8 mouse cellular contexts compared by ENCODE assay signal in genomic region chr17:37250544-37250943, GRCm38 (mm10). TPM values are rescaled to one million over a fixed set of nuclear protein-coding genes. Genes with fewer than 3 reads are reported as not detected.
DNase-seq lines count a peak whose midpoint lies in the region; ATAC-seq and TF ChIP-seq lines count a peak whose summit lies in the region.

No protein-coding gene starts in this region.

- H3K27ac ChIP-seq in kidney, postnatal 0 days = no peak overlapping the region
- H3K27ac ChIP-seq in liver, embryonic 14.5 days = no peak overlapping the region
- H3K27ac ChIP-seq in midbrain, embryonic 11.5 days (ENCODE audit: low read depth, low read length) = no peak overlapping the region

- H3K4me3 ChIP-seq in kidney, postnatal 0 days (replicated peaks; ENCODE audit: low read depth, low read length) = no peak overlapping the region
- no peak overlapping the region for H3K4me3 ChIP-seq in liver, embryonic 14.5 days (ENCODE audit: insufficient read depth in 1 of 2, low read depth in 2 of 2, low read length in 2 of 2)
- H3K4me3 ChIP-seq in midbrain, embryonic 11.5 days (ENCODE audit: low read depth, low read length) = no peak overlapping the region

- no peaks in the 10 kb centered on the region for H3K27me3 ChIP-seq in kidney, postnatal 0 days (ENCODE audit: insufficient read depth, low read length)
- no peaks in the 10 kb centered on the region for H3K27me3 ChIP-seq in liver, embryonic 14.5 days (ENCODE audit: control insufficient read depth, insufficient read depth, low read length)
- no peaks in the 10 kb centered on the region for H3K27me3 ChIP-seq in midbrain, embryonic 11.5 days (ENCODE audit: control insufficient read depth, insufficient read depth, low read length)

- no peak overlapping the region for H3K4me2 ChIP-seq in kidney, postnatal 0 days (ENCODE audit: low read length)
- no peak overlapping the region for H3K4me2 ChIP-seq in liver, embryonic 14.5 days (ENCODE audit: low read depth)
- no peak overlapping the region for H3K4me2 ChIP-seq in midbrain, embryonic 11.5 days

- no peak for TF ChIP-seq EP300 in liver, embryonic 14.5 days (IDR thresholded peaks at IDR 0.05; ENCODE audit: low read depth)

- no peak for DNase-seq in kidney, postnatal 0 days (ENCODE audit: low spot score)
- no peak for DNase-seq in kidney, adult 11 months
- peak; percentile 77 for DNase-seq in CD4-positive, CD25-positive, alpha-beta regulatory T cell, adult 2 months (ENCODE audit: low read depth, low spot score)
- DNase-seq in ZHBTc4 (ENCODE audit: low read depth, low spot score) = peak; percentile 56
- DNase-seq in liver, embryonic 14.5 days (ENCODE audit: low read depth in 3 of 3, low spot score in 3 of 3) = no peak
- no peak for DNase-seq in midbrain, embryonic 11.5 days (ENCODE audit: low spot score, missing footprints)
- DNase-seq in cerebellum, adult 11 months = no peak

- H3K9ac ChIP-seq in kidney, postnatal 0 days (ENCODE audit: low read depth, low read length) = no peak overlapping the region
- no peak overlapping the region for H3K9ac ChIP-seq in liver, embryonic 14.5 days (replicated peaks)
- no peak overlapping the region for H3K9ac ChIP-seq in midbrain, embryonic 11.5 days (ENCODE audit: low read length)

- WGBS in kidney, postnatal 0 days = 11% methylated on average over 1 of the region's 1 CpGs
- 10% methylated on average over 1 of the region's 1 CpGs for WGBS in liver, embryonic 14.5 days (ENCODE audit: insufficient replicate concordance)
- 14% methylated on average over 1 of the region's 1 CpGs for WGBS in midbrain, embryonic 11.5 days

- peak; percentile 56 for TF ChIP-seq CTCF in kidney, postnatal 0 days (IDR thresholded peaks at IDR 0.05; ENCODE audit: low read depth)
- peak; percentile 56 for TF ChIP-seq CTCF in liver, embryonic 14.5 days (IDR thresholded peaks at IDR 0.05; ENCODE audit: low read depth)

- H3K36me3 ChIP-seq in kidney, postnatal 0 days (ENCODE audit: insufficient read depth, low read length) = no peaks in the 10 kb centered on the region
- H3K36me3 ChIP-seq in liver, embryonic 14.5 days (replicated peaks; ENCODE audit: control insufficient read depth, insufficient read depth, low read depth) = no peaks in the 10 kb centered on the region
- H3K36me3 ChIP-seq in midbrain, embryonic 11.5 days (ENCODE audit: control insufficient read depth, insufficient read depth, low read length) = no peaks in the 10 kb centered on the region

- H3K4me1 ChIP-seq in kidney, postnatal 0 days (replicated peaks; ENCODE audit: insufficient read depth, low read length) = no peaks in the 10 kb centered on the region
- H3K4me1 ChIP-seq in liver, embryonic 14.5 days (replicated peaks; ENCODE audit: control insufficient read depth in 2 of 2, insufficient read depth in 2 of 2, low read length in 1 of 2) = no peaks in the 10 kb centered on the region
- no peaks in the 10 kb centered on the region for H3K4me1 ChIP-seq in midbrain, embryonic 11.5 days (ENCODE audit: control insufficient read depth, insufficient read depth, low read length)

- H3K9me3 ChIP-seq in kidney, postnatal 0 days (replicated peaks; ENCODE audit: low read length) = no peaks in the 10 kb centered on the region
- no peaks in the 10 kb centered on the region for H3K9me3 ChIP-seq in liver, embryonic 14.5 days (ENCODE audit: control insufficient read depth, low read length)
- H3K9me3 ChIP-seq in midbrain, embryonic 11.5 days (ENCODE audit: control insufficient read depth, low read length) = no peaks in the 10 kb centered on the region

- ATAC-seq in kidney, postnatal 0 days (replicated peaks; ENCODE audit: low FRiP score, low read depth) = no peak
- ATAC-seq in liver, embryonic 14.5 days (ENCODE audit: insufficient read depth) = no peak
- no peak for ATAC-seq in midbrain, embryonic 11.5 days (ENCODE audit: low FRiP score)
- ATAC-seq in cerebellum, adult (ENCODE audit: insufficient number of reproducible peaks, low FRiP score, low TSS enrichment) = no peak

RNA-seq across cellular contexts. Expression of gene Olfr98, which starts 13.0 kb away (rescaled TPM):
- not detected in 2 replicates for polyA plus RNA-seq in kidney, postnatal 0 days (2015; fragmentation: Nextera tagmentation; extraction: Ambion mirVana)
- not detected in 2 replicates for polyA plus RNA-seq in liver, embryonic 14.5 days (2012; rRNA removed)
- polyA plus RNA-seq in liver, embryonic 14.5 days (2014; fragmentation: Nextera tagmentation; extraction: Ambion mirVana) = not detected in 2 replicates
- polyA plus RNA-seq in midbrain, embryonic 11.5 days (2014; fragmentation: Nextera tagmentation; extraction: Ambion mirVana) = not detected in 2 replicates

RNA-seq across cellular contexts. Expression of gene Olfr97, which starts 13.4 kb away (rescaled TPM):
- not detected in 2 replicates for polyA plus RNA-seq in kidney, postnatal 0 days (2015; fragmentation: Nextera tagmentation; extraction: Ambion mirVana)
- not detected in 2 replicates for polyA plus RNA-seq in liver, embryonic 14.5 days (2012; rRNA removed)
- not detected in 2 replicates for polyA plus RNA-seq in liver, embryonic 14.5 days (2014; fragmentation: Nextera tagmentation; extraction: Ambion mirVana)
- not detected in 2 replicates for polyA plus RNA-seq in midbrain, embryonic 11.5 days (2014; fragmentation: Nextera tagmentation; extraction: Ambion mirVana)

RNA-seq across cellular contexts. Expression of gene H2-M3, which starts 19.5 kb away (rescaled TPM):
- 2.3 and 2.8 TPM in 2 replicates for polyA plus RNA-seq in kidney, postnatal 0 days (2015; fragmentation: Nextera tagmentation; extraction: Ambion mirVana)
- polyA plus RNA-seq in liver, embryonic 14.5 days (2012; rRNA removed) = 0.67 and 0.76 TPM in 2 replicates
- 1.3 and 1.5 TPM in 2 replicates for polyA plus RNA-seq in liver, embryonic 14.5 days (2014; fragmentation: Nextera tagmentation; extraction: Ambion mirVana)
- polyA plus RNA-seq in midbrain, embryonic 11.5 days (2014; fragmentation: Nextera tagmentation; extraction: Ambion mirVana) = 1.4 and 1.8 TPM in 2 replicates

RNA-seq across cellular contexts. Expression of gene Olfr96, which starts 30.6 kb away (rescaled TPM):
- not detected in 2 replicates for polyA plus RNA-seq in kidney, postnatal 0 days (2015; fragmentation: Nextera tagmentation; extraction: Ambion mirVana)
- polyA plus RNA-seq in liver, embryonic 14.5 days (2012; rRNA removed) = not detected in 2 replicates
- not detected in 2 replicates for polyA plus RNA-seq in liver, embryonic 14.5 days (2014; fragmentation: Nextera tagmentation; extraction: Ambion mirVana)
- not detected in 2 replicates for polyA plus RNA-seq in midbrain, embryonic 11.5 days (2014; fragmentation: Nextera tagmentation; extraction: Ambion mirVana)

RNA-seq across cellular contexts. Expression of gene Olfr99, which starts 32.7 kb away (rescaled TPM):
- not detected in 2 replicates for polyA plus RNA-seq in kidney, postnatal 0 days (2015; fragmentation: Nextera tagmentation; extraction: Ambion mirVana)
- polyA plus RNA-seq in liver, embryonic 14.5 days (2012; rRNA removed) = not detected in 2 replicates
- not detected in 2 replicates for polyA plus RNA-seq in liver, embryonic 14.5 days (2014; fragmentation: Nextera tagmentation; extraction: Ambion mirVana)
- polyA plus RNA-seq in midbrain, embryonic 11.5 days (2014; fragmentation: Nextera tagmentation; extraction: Ambion mirVana) = not detected in 2 replicates

Comparison
In these comparisons a context has a peak if more than half of its experiments do, and no peak if none do; other contexts are left out.
1. DNase-seq: peak in CD4-positive, CD25-positive, alpha-beta regulatory T cell, adult 2 months (single experiment) and ZHBTc4 (single experiment); none in kidney, postnatal 0 days (single experiment), kidney, adult 11 months (single experiment), liver, embryonic 14.5 days (0 of 3), midbrain, embryonic 11.5 days (single experiment) and cerebellum, adult 11 months (single experiment).